Mouse (Mus musculus) G1E-ER4 (cell line): ENCODE results near the gene Etv1. TPM values are rescaled to one million over a fixed set of nuclear protein-coding genes. Genes with fewer than 3 reads are reported as not detected.

ENCODE experiments used
- GATA1 ChIP-seq: IDR thresholded peaks from one replicate; pipeline ENCODE4 v1.8.0; 2012; ENCODE audit warnings: low read length, inconsistent platforms
- polyA plus RNA-seq: library from polyadenylated mRNA; stranded (reverse); fragments of >175 nt; gene quantifications from 2 replicates; pipeline ENCODE4 v1.2.3, GENCODE M21; 2012

Gene Etv1
- not detected in 2 replicates for polyA plus RNA-seq

DNA sequence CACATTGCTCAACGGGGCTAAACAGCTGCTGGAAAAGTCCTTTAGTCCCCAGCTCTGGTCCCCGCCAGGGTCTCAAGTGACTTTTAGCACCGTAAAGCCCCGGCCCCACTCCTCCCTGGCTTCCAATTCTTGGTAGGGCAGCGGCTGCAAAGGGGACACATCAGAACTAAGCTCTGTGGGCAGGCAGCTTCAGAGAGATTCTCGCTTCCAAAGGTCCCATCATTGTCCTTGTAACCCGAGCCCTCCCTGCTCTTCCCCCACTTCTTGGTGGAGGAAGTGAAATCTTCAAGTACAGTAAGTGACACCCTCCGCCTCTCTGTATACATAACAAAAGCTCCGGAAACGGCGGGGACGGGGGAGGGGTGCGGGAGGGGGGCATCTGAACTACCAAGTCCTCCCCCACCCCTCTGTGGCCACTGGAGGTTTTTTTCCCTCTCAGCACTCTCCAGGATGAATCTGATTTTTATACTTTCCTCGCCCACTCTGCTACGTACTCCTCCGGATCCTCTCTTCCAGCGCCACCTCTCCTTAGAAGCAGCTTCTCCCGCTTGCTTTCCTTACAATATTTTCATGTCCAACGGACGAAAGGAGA is at the start of gene Etv1:
Etv1 (plus strand) TSS at position 195 of the 592 bp plus-strand sequence.
- no peak for TF ChIP-seq GATA1

DNA sequence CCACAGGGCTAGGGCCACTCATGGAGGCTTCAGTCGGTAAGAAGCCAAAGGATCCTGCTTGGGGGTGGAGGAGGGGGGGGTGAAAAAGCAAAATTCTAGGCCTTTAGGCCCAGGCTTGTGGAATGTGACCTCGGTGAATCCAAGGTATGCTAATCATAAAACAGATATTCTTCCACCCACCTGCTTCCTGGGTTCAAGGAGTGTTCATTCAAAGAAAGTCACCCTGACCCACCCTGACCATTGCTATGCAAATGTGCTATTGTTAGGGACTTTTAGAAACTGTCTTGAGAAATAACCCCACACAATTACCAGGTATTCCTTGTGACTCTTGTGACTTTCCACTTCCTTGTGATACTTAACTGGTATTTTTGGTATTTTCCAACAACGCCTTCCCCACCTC is 49.5 kb upstream of the Etv1 start:
- TF ChIP-seq GATA1, result no peak

DNA sequence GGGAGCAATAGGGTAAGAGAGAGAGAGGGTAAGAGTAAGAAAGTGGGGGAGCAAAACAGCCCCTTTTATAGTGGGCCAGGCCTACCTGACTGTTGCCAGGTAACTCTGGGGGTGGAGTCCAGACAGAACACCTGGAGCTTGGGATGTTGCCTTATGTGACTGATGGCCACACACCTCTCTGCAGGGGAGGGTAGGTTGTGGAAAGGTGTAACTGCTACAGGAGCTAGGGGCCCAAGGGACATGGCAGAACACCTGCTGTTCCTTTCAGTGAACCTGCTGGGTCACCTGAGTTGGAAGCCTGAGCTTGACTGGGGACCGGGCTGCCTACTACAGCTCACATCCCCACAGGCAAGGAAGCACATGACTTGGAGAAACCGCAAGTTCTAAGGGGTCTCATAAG is 48.4 kb upstream of the Etv1 start:
- TF ChIP-seq GATA1, result no peak

DNA sequence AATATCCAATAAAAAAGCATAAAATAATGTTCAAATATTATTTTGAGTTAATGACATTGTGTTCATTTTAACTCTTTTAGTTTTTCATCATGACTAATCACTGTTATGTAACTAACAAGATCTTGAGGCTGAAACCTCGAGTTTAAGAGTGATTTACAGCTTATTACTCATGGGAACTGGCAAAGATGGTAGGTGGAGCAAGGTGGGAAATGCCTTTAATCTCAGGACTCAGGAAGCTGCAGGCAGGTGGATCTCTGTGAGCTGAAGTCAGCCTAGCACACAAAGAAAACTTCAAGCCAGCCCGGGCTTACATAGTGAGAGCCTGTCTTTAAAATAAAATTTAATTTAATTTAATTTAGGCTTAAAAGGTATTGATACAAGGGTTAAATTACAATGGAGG is 19.9 kb upstream of the Etv1 start:
- no peak for TF ChIP-seq GATA1

DNA sequence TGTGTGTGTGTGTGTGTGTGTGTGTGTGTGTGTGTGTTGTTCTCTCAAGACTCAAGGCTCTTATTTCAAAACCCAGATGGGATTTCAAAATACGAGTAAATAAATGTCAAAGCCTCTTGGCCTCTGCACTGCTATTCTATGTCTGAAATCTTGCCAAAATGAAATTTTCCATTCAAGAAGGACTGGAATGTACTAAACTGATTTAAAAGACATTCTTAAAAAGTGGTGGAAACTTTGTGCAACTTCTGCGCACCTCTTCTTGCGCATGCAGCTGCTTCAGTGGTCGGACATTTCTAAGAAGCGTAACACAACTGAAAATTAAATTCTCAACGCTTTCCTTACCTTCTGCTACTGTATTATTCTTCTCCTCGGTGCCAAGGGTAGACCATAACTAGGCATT is 1.9 kb upstream of the Etv1 start:
- no peak for TF ChIP-seq GATA1

DNA sequence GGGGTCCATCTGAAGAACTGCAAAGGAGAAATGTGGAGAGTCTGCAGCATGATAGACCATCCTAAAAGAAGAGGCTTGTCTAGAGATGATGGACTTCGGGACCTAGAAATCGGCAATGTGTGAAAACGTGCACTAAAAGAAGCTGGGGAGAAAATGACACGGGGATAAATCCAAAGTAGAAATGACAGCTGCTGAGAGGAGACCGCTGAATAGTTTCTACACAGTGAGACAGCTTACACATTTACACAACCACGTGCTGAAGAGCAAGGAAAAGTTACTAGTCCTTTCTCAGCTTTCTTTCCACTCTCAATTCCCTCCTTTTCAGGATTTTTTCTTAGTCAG is 1.3 kb upstream of the Etv1 start:
- no peak for TF ChIP-seq GATA1

DNA sequence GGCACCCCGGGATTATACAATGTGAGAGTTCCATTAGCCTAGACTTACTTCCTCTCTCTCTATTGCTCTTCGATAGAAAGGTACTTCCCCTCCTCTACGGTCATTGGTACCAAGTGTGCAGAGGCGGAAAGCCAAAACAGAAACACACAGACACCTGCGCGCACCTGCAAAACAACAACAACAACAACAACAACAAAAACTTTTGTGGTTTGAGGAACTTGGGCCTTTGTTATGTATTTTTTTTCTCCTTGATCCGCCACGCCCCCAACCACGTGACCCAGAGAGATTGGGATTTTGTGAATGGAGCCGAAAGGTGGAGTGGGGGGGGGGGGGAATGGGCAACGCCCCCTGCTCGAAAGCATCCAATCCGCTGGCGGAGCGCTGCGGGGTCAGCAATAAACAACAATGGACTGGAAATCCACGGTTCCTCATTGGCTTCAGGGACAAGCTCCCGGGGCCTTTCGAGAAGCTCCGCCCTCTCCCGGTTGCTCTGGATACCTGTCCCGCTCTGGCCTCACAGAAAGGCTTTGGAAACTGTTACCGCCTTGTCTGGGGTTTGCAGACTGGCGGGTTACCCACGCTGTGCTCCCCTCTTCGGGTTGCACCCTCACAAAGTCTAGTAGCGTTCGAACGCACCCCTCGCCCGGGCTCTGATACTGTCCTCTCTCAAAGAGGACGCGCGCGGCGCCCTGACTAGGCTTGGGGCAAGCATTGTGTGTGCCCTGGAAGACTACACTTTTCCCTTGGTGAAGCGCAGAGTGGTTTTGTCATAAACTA is 693 bp upstream of the Etv1 start:
- no peak for TF ChIP-seq GATA1

DNA sequence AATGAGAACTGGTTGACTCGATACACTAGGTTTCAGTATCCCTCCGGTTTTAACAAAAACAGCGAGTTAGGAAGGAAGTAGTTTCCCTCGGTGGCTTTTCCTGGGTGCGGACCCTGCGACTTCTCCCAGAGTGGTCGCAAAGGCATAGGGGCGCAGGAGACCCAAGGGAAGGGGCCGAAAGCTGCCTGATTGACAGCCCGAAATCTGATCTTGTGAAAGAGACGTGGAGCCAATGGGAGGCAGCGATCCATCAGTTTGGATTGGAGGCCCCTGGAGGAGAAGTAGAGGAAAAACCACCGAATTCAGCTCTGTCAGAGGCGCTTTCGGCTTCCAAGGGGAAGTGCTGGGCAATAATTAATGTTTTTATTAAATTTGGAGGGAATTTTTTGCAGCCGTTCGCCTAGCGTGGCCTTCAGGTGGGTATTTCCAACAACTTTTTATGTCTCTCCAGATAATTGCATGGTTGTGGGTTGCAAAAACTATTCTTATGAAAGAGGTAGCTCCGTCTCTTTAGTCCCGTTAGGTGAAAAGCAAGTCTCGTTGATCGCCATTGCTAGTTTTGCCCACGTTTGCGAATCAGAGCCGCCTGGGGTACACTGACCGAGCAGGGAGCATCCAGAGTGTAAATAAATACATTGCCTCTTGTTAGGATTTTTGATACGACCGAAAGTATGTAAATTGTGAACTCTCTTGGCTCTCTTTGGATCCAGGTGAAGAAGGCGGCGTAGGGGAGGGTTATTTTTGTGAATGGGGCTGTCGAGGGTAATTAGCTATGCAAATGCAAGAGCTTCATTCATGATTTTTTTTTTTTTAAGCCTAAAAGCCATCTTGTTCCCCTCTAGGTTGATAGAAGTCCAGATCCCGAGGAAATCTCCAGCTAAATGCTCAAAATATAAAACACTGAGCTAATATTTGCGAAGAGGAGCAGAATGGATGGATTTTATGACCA is 1.1 kb downstream of the Etv1 start:
- no peak for TF ChIP-seq GATA1

DNA sequence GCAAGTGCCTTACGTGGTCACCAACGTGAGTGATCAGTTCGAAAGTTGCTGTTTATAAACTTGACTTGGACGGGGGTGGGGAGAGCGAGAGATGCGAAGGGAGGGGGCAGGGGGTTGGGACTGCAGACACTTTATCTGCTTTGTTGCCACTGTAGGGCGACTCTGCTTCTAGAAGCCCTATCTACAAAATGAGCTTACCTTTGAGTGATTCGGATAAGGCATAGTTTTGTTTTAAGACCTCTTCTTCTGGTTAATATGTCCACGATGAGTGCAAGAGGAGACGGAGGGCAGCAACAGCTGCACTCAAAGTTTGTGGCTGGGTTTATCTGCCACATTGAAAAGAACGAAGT is 1.8 kb downstream of the Etv1 start:
- TF ChIP-seq GATA1, result no peak

DNA sequence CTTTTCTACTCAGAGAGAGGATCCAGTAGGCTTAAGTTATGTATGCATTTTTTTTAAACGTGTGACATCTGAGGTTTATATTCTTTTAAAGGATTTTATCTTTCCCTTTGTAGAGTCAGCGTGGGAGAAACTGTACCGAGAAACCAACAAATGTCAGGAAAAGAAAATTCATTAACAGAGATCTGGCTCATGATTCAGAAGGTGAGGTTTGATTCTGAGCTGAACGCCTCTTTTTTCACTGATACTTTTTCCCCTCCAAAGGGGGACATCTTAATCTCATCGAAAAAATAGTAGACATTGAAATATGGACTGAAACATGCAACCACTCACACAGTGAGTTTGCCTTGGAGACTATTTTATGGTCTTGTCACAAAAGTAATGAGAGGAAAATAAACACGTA is 2.5 kb downstream of the Etv1 start:
- TF ChIP-seq GATA1, result no peak

DNA sequence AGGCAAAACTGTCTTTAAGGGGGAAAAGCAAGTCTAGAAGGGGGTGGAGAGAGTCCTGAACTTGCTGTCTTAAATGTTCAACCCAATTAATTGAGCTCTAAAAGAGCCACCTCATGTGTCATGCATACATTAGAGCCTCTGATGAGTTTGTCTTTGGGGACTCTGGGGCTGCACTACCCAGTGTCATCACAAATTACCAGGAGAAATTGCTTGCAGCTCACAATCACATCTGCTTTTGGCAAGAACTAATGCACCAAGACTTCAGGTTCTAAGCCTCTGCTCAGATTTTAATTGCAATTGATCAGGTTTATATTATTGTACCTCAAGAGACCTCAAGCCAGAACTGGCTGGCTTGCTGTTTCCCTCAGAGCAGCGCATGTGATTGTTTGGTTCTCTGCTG is 4.1 kb downstream of the Etv1 start:
- TF ChIP-seq GATA1, result no peak

DNA sequence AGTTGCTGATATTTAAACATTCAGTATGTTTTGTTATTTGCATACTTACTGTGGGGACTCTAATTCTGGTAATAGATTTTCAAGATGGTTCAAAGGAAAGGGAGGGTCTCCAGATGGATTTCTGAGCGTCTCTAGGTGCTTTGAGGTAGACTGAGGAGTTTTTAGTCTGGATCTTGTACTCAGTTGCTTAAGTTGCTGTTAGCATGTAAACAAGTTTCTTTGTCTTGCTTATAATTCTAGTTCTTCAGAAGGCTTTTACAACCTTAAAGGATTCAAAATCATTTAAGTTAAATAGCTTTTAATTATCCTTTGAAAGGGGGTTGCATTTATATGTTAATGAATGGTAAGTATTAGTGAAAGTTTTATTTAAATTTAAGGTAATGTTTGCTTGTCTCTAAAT is 5.0 kb downstream of the Etv1 start:
- TF ChIP-seq GATA1, result no peak

DNA sequence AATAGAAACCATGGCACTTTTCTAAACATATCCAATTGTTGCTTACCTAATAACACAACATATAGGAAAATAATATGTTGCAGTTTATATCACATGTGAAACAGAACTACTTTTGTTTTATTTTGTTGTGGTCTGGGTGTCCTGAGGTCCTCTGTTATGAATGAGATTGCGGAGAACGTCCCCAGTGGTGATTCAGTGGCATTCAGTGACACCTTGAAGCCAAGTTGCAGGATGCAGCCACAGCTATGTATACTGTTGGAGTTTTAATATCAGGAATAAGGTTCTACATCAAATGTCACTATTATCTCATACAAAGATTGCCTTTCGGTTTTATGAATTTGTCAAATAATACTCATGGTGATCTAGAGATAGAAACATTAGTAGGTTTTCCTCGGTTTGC is 7.4 kb downstream of the Etv1 start:
- no peak for TF ChIP-seq GATA1

DNA sequence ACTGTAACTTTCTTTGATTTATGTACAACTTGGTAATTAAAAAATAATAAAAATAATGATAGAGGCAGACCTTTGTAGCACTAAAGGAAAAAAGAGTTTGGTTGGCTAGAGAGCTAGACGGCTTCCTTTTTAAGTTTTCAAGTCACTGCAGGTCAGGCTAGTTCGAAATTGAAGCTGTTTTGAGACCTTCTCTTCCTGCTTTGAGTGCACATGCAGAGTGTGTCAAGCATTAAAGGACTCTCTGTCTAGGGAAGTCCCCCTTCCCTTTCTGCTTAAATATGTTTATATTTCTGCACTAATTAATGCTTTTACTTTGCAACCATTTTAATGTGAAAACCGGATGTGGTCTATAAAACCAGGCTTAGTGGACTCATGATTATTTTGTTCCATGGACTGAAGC is 8.5 kb downstream of the Etv1 start:
- TF ChIP-seq GATA1, result no peak

DNA sequence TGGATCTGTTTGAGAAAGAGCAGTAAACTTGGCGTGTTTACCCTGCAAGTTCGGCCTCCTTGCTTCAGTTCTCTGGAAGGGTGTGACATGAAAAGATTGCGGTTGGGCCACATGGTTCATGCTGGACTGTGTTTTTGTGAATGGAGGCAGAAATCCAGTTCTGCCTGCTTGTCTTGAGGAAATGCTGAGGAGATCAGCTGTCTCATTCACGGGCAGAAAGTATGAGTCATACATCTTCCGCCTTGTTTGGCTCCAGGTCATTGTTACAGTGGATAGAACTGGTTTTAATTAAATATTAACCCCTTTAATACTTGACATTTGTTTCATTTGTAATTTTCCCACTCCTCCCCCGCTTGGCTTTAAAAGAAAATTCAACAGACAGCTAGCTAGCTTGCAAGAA is 9.4 kb downstream of the Etv1 start:
- no peak for TF ChIP-seq GATA1

DNA sequence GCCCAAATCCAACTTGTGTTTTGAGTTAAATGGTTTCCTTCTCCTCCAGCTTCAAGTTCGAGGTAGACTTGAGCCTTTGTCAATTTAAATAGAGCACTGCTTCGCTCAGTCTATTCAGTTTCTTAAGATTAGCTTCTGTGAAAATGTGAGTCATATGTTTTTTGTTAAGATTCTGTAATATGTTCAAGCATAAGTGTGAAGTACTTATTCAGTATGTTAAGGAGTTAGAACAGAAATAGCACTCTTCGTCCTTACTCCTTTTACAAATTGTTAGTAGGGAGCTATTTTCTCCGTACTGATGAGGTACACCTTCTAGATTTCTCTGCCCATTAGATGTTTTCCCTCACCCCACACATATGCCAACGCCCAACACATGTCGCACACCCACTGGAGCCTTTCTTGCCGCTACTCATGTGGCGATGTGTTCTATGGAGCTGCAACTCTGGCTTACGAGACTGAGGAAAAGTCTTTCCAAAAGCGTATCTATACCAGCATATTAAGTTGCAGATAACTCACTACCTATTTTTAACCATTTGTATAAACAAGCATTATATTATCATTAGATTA is 10.7 kb downstream of the Etv1 start:
- no peak for TF ChIP-seq GATA1
